Mouse (Mus musculus) midbrain, embryonic 11.5 days (tissue): Measurements from ENCODE around the gene Ube2f. TPM values are rescaled to one million over a fixed set of nuclear protein-coding genes. Genes with fewer than 3 reads are reported as not detected.

Experiments
- ATAC-seq: fragments of 200-750 bp; cut with Nextera tagmentation; 2 replicates; pipeline ENCODE4 v1.8.0; 2017; ENCODE audit warnings: moderate TSS enrichment, moderate library complexity; ENCODE audit not compliant: low FRiP score
- DNase-seq: peaks from one replicate; pipeline ENCODE4 v3.0.0; 2015; ENCODE audit warnings: low spot score; ENCODE audit errors: missing footprints
- H3K27ac ChIP-seq: fragments of 300-500 bp; sonication (generic); 2 replicates; pipeline ENCODE4 v1.5.1; 2014; ENCODE audit warnings: low read depth, low read length
- H3K27me3 ChIP-seq: fragments of 300-500 bp; sonication (generic); 2 replicates; pipeline ENCODE4 v1.6.1; 2014; ENCODE audit warnings: mild to moderate bottlenecking, low read length, moderate library complexity, mixed read lengths; ENCODE audit not compliant: control insufficient read depth, insufficient read depth
- H3K36me3 ChIP-seq: fragments of 300-500 bp; sonication (generic); 2 replicates; pipeline ENCODE4 v1.6.1; 2014; ENCODE audit warnings: mild to moderate bottlenecking, low read length, moderate library complexity, mixed read lengths; ENCODE audit not compliant: control insufficient read depth, insufficient read depth
- H3K4me1 ChIP-seq: fragments of 300-500 bp; sonication (generic); 2 replicates; pipeline ENCODE4 v1.6.1; 2014; ENCODE audit warnings: low read length; ENCODE audit not compliant: control insufficient read depth, insufficient read depth
- H3K4me2 ChIP-seq: fragments of 300-500 bp; sonication (generic); 2 replicates; pipeline ENCODE4 v1.6.1; 2014; ENCODE audit warnings: mild to moderate bottlenecking, moderate library complexity
- H3K4me3 ChIP-seq: fragments of 300-500 bp; sonication (generic); 2 replicates; pipeline ENCODE4 v1.5.1; 2014; ENCODE audit warnings: low read depth, low read length
- H3K9ac ChIP-seq: fragments of 300-500 bp; sonication (generic); 2 replicates; pipeline ENCODE4 v1.6.1; 2014; ENCODE audit warnings: low read length
- H3K9me3 ChIP-seq: fragments of 300-500 bp; sonication (generic); 2 replicates; pipeline ENCODE4 v1.6.1; 2016; ENCODE audit warnings: low read length; ENCODE audit not compliant: control insufficient read depth
- WGBS: fragments of 180-500 bp; shearing (Covaris S2); extraction: QIAGEN DNeasy Blood & Tissue Kit; methylation state at CpG from one replicate; pipeline ENCODE4 v1.1.7; 2014; 5-methylcytosine and 5-hydroxymethylcytosine counted together
- polyA plus RNA-seq: library from polyadenylated mRNA; unstranded; fragments of >200 nt; fragmentation: Nextera tagmentation; extraction: Ambion mirVana; gene quantifications from 2 replicates; pipeline ENCODE4 v1.2.1, GENCODE M21; 2014

Ube2f gene
- polyA plus RNA-seq, 1 experiment from 2014 or later, result 88.5 TPM

- Histone ChIP-seq H3K36me3 (no peaks in the 10 kb centered on the region), H3K9me3 (no peaks in the 10 kb centered on the region), H3K4me3 (peak overlapping the region; percentile 100), H3K27ac (peak overlapping the region; percentile 20; the same call in 1 of the 2 replicates), H3K4me1 (peaks cover 11% of the 10 kb centered on the region), H3K27me3 (no peaks in the 10 kb centered on the region), H3K4me2 (peak overlapping the region; percentile 62), H3K9ac (peak overlapping the region; percentile 92)
- DNase-seq (peak; percentile 91), ATAC-seq (peak; percentile 62)
- under 1% methylated on average over 55 of the region's 70 CpGs for WGBS
These were observed 477 bp downstream of the Ube2f start for GRCm38 (mm10) chr1:91250415-91251147.

DNA sequence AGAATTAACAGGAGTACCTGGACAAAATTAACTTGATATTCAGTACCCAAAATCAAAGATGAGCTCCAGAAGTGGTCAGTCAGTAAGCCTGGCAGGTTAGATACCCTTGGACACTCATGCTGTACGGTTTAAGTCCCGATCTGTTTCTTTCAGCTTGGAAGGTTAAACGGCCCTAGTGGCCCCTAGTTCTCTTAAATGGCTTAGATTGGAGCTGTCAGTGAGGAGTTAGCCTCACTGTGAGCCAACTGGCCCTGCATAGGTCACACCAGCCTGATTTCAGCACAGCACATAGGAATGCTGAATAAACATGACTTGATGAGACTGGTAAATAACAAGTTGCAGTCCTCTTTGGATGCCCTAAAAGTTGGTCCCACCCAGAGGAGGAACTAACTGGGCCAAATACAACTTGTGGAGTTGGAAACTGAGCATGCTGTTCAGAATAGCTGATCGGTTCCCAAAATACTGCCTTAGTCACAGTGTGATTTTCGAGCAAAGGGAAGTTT is 1.1 kb downstream of the Ube2f start:
- 56% methylated on average over 5 of the region's 5 CpGs for WGBS

DNA sequence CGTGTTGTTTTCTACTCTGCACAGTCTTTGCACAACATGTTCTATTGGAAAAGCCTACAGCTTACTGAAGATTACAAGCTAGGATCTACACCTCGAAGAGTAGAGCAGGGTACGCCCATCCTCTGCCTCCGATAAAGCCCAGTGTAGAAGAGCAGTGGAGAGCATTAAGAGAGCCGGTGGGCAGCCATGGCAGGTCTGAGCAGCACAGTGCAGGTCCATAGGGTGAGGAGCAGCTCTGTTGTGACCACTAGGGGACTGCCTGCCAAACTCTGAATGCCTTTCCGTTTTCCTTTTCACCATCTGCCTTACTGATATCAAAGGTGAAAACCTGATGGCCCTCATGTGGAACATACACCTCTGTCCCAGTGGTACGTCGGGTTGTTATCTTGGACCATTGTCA is 1.8 kb downstream of the Ube2f start:
- DNase-seq, result no peak
- Histone ChIP-seq H3K36me3 (no peaks in the 10 kb centered on the region), H3K4me3 (no peak overlapping the region), H3K27ac (no peak overlapping the region), H3K27me3 (no peaks in the 10 kb centered on the region), H3K4me2 (peak overlapping the region; percentile 62; the same call in 1 of the 2 replicates), H3K4me1 (peaks cover 11% of the 10 kb centered on the region), H3K9ac (no peak overlapping the region), H3K9me3 (no peaks in the 10 kb centered on the region)
- 64% methylated on average over 8 of the region's 8 CpGs for WGBS
- ATAC-seq, result no peak

More for the DNA sequence above, 1.1 kb downstream of the Ube2f start:
- Histone ChIP-seq H3K9me3 (no peaks in the 10 kb centered on the region), H3K9ac (peak overlapping the region; percentile 92), H3K4me2 (peak overlapping the region; percentile 62), H3K27me3 (no peaks in the 10 kb centered on the region), H3K4me1 (peaks cover 11% of the 10 kb centered on the region), H3K27ac (no peak overlapping the region), H3K4me3 (peak overlapping the region; percentile 100), H3K36me3 (no peaks in the 10 kb centered on the region)
- DNase-seq, result no peak
- no peak for ATAC-seq

- Histone ChIP-seq H3K36me3 (no peaks in the 10 kb centered on the region), H3K9ac (no peak overlapping the region), H3K4me1 (no peaks in the 10 kb centered on the region), H3K9me3 (no peaks in the 10 kb centered on the region), H3K4me3 (no peak overlapping the region), H3K4me2 (no peak overlapping the region), H3K27me3 (no peaks in the 10 kb centered on the region), H3K27ac (no peak overlapping the region)
- ATAC-seq (no peak), DNase-seq (no peak)
These were observed 7.8 kb downstream of the Ube2f start for GRCm38 (mm10) chr1:91257918-91258317.

DNA sequence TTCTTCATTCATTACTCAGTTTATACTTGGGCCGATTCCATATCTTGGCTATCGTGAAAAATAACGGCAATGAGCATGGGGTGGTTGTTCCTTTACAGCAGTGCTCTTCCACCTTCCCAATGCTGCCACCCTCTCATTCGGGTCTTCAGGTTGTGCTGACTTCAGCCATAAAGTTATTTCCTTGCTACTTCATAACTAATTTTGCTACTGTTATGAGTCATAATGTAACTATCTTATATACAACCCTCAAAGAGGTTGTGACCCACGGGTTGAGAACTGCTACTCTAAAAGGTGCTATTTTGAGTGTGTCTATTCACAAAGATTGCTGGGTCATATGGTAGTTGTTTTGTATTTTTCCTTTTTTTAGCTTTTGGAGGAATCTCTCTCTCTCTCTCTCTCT is 9.7 kb downstream of the Ube2f start:
- no peak overlapping the region for H3K27ac ChIP-seq
- no peak for DNase-seq
- ATAC-seq, result no peak
- H3K4me1 ChIP-seq, result no peaks in the 10 kb centered on the region
- WGBS, result 96% methylated on average over 5 of the region's 5 CpGs
- no peaks in the 10 kb centered on the region for H3K36me3 ChIP-seq
- no peaks in the 10 kb centered on the region for H3K9me3 ChIP-seq
- H3K9ac ChIP-seq, result no peak overlapping the region
- no peak overlapping the region for H3K4me2 ChIP-seq
- no peak overlapping the region for H3K4me3 ChIP-seq
- H3K27me3 ChIP-seq, result no peaks in the 10 kb centered on the region

DNA sequence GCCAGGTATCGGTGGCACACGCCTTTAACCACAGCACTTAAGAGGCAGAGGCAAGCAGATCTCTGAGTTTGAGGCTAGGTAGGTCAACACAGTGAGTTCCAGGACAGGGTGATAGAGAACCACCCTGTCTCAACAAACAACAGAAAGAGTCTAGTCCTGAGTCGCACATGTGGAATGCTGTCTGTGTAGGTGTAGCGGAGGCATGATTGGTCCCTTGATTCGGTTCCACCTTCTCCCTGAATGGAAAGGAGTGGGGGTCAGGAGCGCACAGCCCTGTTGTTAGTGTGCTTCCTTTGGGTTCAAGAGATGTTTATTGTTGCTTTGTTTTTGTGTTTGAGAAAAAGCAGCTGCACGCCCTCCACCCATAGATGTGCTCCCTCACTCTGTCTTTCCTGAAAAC is 12.4 kb downstream of the Ube2f start:
- Histone ChIP-seq H3K27ac (no peak overlapping the region), H3K9me3 (no peaks in the 10 kb centered on the region), H3K4me3 (no peak overlapping the region), H3K36me3 (no peaks in the 10 kb centered on the region), H3K4me1 (no peaks in the 10 kb centered on the region), H3K27me3 (no peaks in the 10 kb centered on the region), H3K4me2 (no peak overlapping the region), H3K9ac (no peak overlapping the region)
- DNase-seq (no peak), ATAC-seq (no peak)
- 95% methylated on average over 7 of the region's 7 CpGs for WGBS

DNA sequence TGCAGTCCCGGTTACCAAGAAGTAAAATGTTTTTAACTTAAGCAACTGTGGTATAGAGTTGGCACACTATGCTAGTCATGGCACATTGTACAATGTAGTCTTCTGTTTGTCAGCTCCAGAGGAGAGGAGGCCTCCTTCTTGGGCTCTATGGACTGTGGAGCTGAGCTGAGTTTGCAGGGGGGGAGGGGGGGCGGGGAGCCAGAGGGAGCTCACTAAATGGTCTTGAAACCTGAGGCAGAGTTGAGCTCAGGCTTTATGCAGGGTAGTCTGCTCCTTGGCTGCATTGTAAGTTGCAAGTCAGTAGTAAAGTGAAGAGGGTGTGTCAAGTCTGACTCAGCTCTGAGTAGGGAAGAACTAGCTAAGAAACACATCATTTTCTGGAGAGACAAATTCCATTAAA is 22.2 kb downstream of the Ube2f start:
- 89% methylated on average over 2 of the region's 2 CpGs for WGBS
- no peaks in the 10 kb centered on the region for H3K9me3 ChIP-seq
- DNase-seq (no peak), ATAC-seq (no peak)
- H3K36me3 ChIP-seq, result no peaks in the 10 kb centered on the region
- no peak overlapping the region for H3K4me3 ChIP-seq
- no peak overlapping the region for H3K9ac ChIP-seq
- H3K4me1 ChIP-seq, result no peaks in the 10 kb centered on the region
- H3K27ac ChIP-seq, result no peak overlapping the region
- H3K4me2 ChIP-seq, result no peak overlapping the region
- no peaks in the 10 kb centered on the region for H3K27me3 ChIP-seq

DNA sequence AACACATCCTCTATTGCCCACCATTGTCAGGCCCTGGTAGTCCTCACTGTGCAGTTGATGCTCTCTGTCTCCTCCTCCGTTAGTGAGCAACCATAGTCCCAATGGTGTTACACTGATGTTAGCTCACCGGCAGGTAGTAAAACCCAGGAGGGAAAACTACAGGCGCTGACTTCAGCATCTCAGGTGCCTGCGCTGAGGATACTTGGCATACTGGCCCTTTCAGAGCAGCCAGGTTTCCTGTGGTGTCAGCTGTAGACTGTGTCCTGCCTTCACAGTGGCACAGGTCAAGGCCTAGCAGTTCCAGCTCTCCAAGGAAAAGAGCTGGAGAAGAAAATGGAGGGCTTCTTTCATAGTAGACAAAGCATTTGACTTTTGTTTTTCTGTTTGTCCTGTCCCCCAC is 26.5 kb downstream of the Ube2f start:
- no peak for DNase-seq
- Histone ChIP-seq H3K4me1 (no peaks in the 10 kb centered on the region), H3K9ac (no peak overlapping the region), H3K36me3 (peaks cover 3% of the 10 kb centered on the region; the same call in 1 of the 2 replicates), H3K4me3 (no peak overlapping the region), H3K27ac (no peak overlapping the region), H3K4me2 (no peak overlapping the region), H3K27me3 (no peaks in the 10 kb centered on the region), H3K9me3 (no peaks in the 10 kb centered on the region)
- no peak for ATAC-seq
- WGBS, result 97% methylated on average over 4 of the region's 4 CpGs

- Histone ChIP-seq H3K4me1 (no peaks in the 10 kb centered on the region), H3K4me2 (no peak overlapping the region), H3K9ac (no peak overlapping the region), H3K9me3 (no peaks in the 10 kb centered on the region), H3K36me3 (peaks cover 3% of the 10 kb centered on the region; the same call in 1 of the 2 replicates), H3K27ac (no peak overlapping the region), H3K27me3 (no peaks in the 10 kb centered on the region), H3K4me3 (no peak overlapping the region)
- no peak for DNase-seq
- no peak for ATAC-seq
- 93% methylated on average over 2 of the region's 2 CpGs for WGBS
These were observed 27.4 kb downstream of the Ube2f start for GRCm38 (mm10) chr1:91277480-91277879.
